15 mouse cellular contexts compared by ENCODE assay signal in genomic region chr10:122739037-122739436, GRCm38 (mm10).
A peak's percentile ranks its signal among the peaks of the same experiment; 100 is the strongest.
DNase-seq lines count a peak whose midpoint lies in the region; ATAC-seq lines count a peak whose summit lies in the region.
"Had no signal": no experiment of that assay in that cellular context is flagged by ENCODE, and none has a peak within 500 bp of the region (broad histone marks: within the 10 kb centered on the region; RNA-seq: fewer than 3 reads in every experiment).

No protein-coding gene starts in this region.

- no peaks in the 10 kb centered on the region for H3K27me3 ChIP-seq in midbrain, embryonic 10.5 days (ENCODE audit: low read depth, poor library complexity, severe bottlenecking)
- H3K27me3 ChIP-seq: hindbrain, embryonic 13.5 days had no signal

- peak; percentile 40 for DNase-seq in heart, adult 11 months
- no peak for DNase-seq in heart, adult 8-10 months (ENCODE audit: low spot score)
- peak; percentile 78 for DNase-seq in CD4-positive, CD25-positive, alpha-beta regulatory T cell, adult 2 months (ENCODE audit: low read depth, low spot score)
- peak; percentile 51 for DNase-seq in thymus, postnatal 14 days
- no peak for DNase-seq in cerebellum, postnatal 14 days
- no peak for DNase-seq in midbrain, embryonic 10.5 days (ENCODE audit: low spot score)
- DNase-seq in urinary bladder, adult 2 months (ENCODE audit: low spot score) = no peak
- DNase-seq: adrenal gland, postnatal 25 days; cerebellum, postnatal 10 days; lung, adult 2 months had no signal

- peaks cover 6% of the 10 kb centered on the region for H3K4me1 ChIP-seq in midbrain, embryonic 10.5 days

- whole genome bisulfite sequencing in midbrain, embryonic 10.5 days = 91% methylated on average over 4 of the region's 4 CpGs

- H3K36me3 ChIP-seq in midbrain, embryonic 10.5 days = no peaks in the 10 kb centered on the region
- H3K36me3 ChIP-seq: hindbrain, embryonic 13.5 days had no signal

- no peak overlapping the region for H3K4me3 ChIP-seq in midbrain, embryonic 10.5 days
- H3K4me3 ChIP-seq: hindbrain, embryonic 13.5 days had no signal

- H3K9me3 ChIP-seq in midbrain, embryonic 10.5 days (replicated peaks) = no peaks in the 10 kb centered on the region
- H3K9me3 ChIP-seq: hindbrain, embryonic 13.5 days had no signal

- no peak overlapping the region for H3K27ac ChIP-seq in midbrain, embryonic 10.5 days (replicated peaks)
- H3K27ac ChIP-seq: hindbrain, embryonic 13.5 days; kidney, postnatal 0 days; macrophage had no signal

- peak; percentile 25; the same call in 1 of the 2 replicates for ATAC-seq in granulocyte monocyte progenitor cell, adult 5-6 weeks (replicated peaks; ENCODE audit: poor library complexity, severe bottlenecking)
- ATAC-seq: intestine, postnatal 0 days had no signal

Comparison
In these comparisons a context has a peak if more than half of its experiments do, and no peak if none do; other contexts are left out.
1. DNase-seq: peak in heart, adult 11 months (single experiment), CD4-positive, CD25-positive, alpha-beta regulatory T cell, adult 2 months (single experiment) and thymus, postnatal 14 days (single experiment); none in heart, adult 8-10 months (single experiment), cerebellum, postnatal 14 days (0 of 2), midbrain, embryonic 10.5 days (single experiment) and urinary bladder, adult 2 months (single experiment).